Mouse (Mus musculus) ES-E14 (cell line): ENCODE results near the gene Ddx58. TPM values are rescaled to one million over a fixed set of nuclear protein-coding genes. Genes with fewer than 3 reads are reported as not detected.
A peak's percentile ranks its signal among the peaks of the same experiment; 100 is the strongest.

ENCODE experiments used
- DNase-seq: peaks from one replicate; pipeline ENCODE4 v3.0.0-alpha.2; 2013; ENCODE audit warnings: low read depth, low spot score
- H3K27ac ChIP-seq: 2 replicates; pipeline ENCODE4 v1.5.1; 2012; ENCODE audit warnings: low read depth, mild to moderate bottlenecking, low read length, moderate library complexity, mixed read lengths; ENCODE audit not compliant: poor library complexity, insufficient read depth, severe bottlenecking
- H3K36me3 ChIP-seq: 2 replicates; pipeline ENCODE4 v1.6.1; 2012; ENCODE audit warnings: mild to moderate bottlenecking, low read length, moderate library complexity, mixed read lengths; ENCODE audit not compliant: control insufficient read depth, poor library complexity, insufficient read depth, severe bottlenecking
- H3K4me1 ChIP-seq, 2 experiments: fragments of 150-350 bp in 1 of 2; sonication (generic) in 1 of 2; 2 replicates each; pipeline ENCODE4 v1.6.1; 2012; ENCODE audit warnings: low read length in 2 of 2, mild to moderate bottlenecking in 1 of 2, mixed read lengths in 1 of 2; ENCODE audit not compliant: control insufficient read depth in 2 of 2, insufficient read depth in 2 of 2, poor library complexity in 1 of 2
- H3K4me3 ChIP-seq, 2 experiments: fragments of 150-350 bp in 1 of 2; sonication (generic) in 1 of 2; 2 replicates each; pipeline ENCODE4 v1.5.1; 2012; ENCODE audit warnings: low read length in 2 of 2, low read depth in 1 of 2, mild to moderate bottlenecking in 1 of 2, mixed read lengths in 1 of 2; ENCODE audit not compliant: insufficient read depth in 1 of 2, poor library complexity in 1 of 2, severe bottlenecking in 1 of 2
- H3K9ac ChIP-seq: 2 replicates; pipeline ENCODE4 v1.6.1; 2012; ENCODE audit warnings: low read depth, mild to moderate bottlenecking, low read length, mixed read lengths; ENCODE audit not compliant: poor library complexity, insufficient read depth, severe bottlenecking
- H3K9me3 ChIP-seq: fragments of 150-350 bp; sonication (generic); 2 replicates; pipeline ENCODE4 v1.6.1; 2012; ENCODE audit warnings: low read depth, mild to moderate bottlenecking, low read length; ENCODE audit not compliant: control insufficient read depth, insufficient read depth
- HCFC1 ChIP-seq: IDR thresholded peaks from 2 replicates; pipeline ENCODE4 v1.6.1; 2012; ENCODE audit warnings: low read length, inconsistent platforms, borderline replicate concordance; ENCODE audit not compliant: insufficient read depth
- MAFK ChIP-seq: IDR thresholded peaks from 2 replicates; pipeline ENCODE4 v1.6.1; 2014; ENCODE audit warnings: mild to moderate bottlenecking, low read depth, low read length, inconsistent platforms; ENCODE audit not compliant: insufficient read depth
- ZC3H11A ChIP-seq: IDR thresholded peaks from 2 replicates; pipeline ENCODE4 v1.6.1; 2012; ENCODE audit warnings: low read depth, mild to moderate bottlenecking, inconsistent platforms, low read length, borderline replicate concordance
- ZNF384 ChIP-seq: IDR thresholded peaks from 2 replicates; pipeline ENCODE4 v1.6.1; 2012; ENCODE audit warnings: low read depth, low read length, inconsistent platforms
- in situ Hi-C, 2 experiments: fragments of 600-800 bp; cut with MboI; formaldehyde crosslinking; loops; one replicate each; pipeline ENCODE4 v1.15.1; 2025; ENCODE audit warnings: low sequenced_read_pairs in 2 of 2, inconsistent platforms in 1 of 2; ENCODE audit not compliant: unreplicated experiment in 2 of 2
- total RNA-seq: library from RNA; depleted of rRNA; stranded (reverse); fragments of 300-350 nt; gene quantifications from 2 replicates; pipeline ENCODE4 v1.2.3, GENCODE M21; 2012

The Ddx58 gene
- total RNA-seq, 1 experiment, result 19.0 TPM

- in situ Hi-C loops, result loop anchor here in 1 of 2 experiments (25.0 kb wide), 1 partner anchor 408 kb away; no protein-coding TSS in a partner anchor
Measured at GRCm38 (mm10) chr4:40279276-40279900, 39.8 kb upstream of the Ddx58 start, which contains the start of gene Ndufb6. TSS of gene Ndufb6 (minus strand) at chr4:40279421.

DNA sequence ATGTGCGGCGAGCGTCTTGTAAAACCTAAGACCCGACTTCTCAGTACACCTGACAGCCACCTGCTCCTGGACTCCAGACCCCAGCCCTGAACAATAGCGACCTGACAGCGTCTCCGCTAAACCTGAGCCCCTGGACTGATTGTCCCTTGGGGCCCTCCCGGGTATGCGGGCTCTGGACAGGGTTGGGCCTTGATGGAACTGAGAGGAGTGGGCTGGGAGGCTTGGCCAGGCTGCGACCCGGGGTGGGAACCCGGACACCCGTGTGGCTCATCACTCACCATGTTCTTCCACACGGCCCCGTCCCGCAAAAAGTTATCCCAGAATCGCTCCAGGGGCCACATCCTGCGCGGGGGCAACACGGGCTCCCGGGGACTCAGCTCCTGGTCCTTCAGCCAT lies 39.2 kb upstream of the Ddx58 start:
- peak overlapping the region; percentile 75 for H3K9ac ChIP-seq
- peak overlapping the region; percentile 89 to 90 for H3K4me3 ChIP-seq
- in situ Hi-C loops, result loop anchor here in 1 of 2 experiments (25.0 kb wide), 1 partner anchor 408 kb away; no protein-coding TSS in a partner anchor
- no peaks in the 10 kb centered on the region for H3K9me3 ChIP-seq
- H3K4me1 ChIP-seq, result 0 out of 4 replicates have a peak, but pooled peaks cover 0 to 2% of the 10 kb centered on the region in 2 experiments
- H3K36me3 ChIP-seq, result no peaks in the 10 kb centered on the region
- TF ChIP-seq HCFC1, result no peak
- no peak for TF ChIP-seq MAFK
- no peak for TF ChIP-seq ZNF384
- no peak for TF ChIP-seq ZC3H11A
- no peak overlapping the region for H3K27ac ChIP-seq
- DNase-seq, result no peak

More at GRCm38 (mm10) chr4:40279276-40279900, 39.8 kb upstream of the Ddx58 start, which contains the start of gene Ndufb6:
- Histone ChIP-seq H3K9me3 (no peaks in the 10 kb centered on the region), H3K4me3 (peak within 1 kb of the TSS; percentile 89 to 90), H3K4me1 (0 out of 4 replicates have a peak, but pooled peaks cover 0 to 2% of the 10 kb centered on the region in 2 experiments), H3K27ac (peak within 1 kb of the TSS; percentile 30; the same call in 1 of the 2 replicates), H3K36me3 (no peaks in the 10 kb centered on the region), H3K9ac (peak within 1 kb of the TSS; percentile 75)
- TF ChIP-seq MAFK (no peak), HCFC1 (peak; percentile 76; the same call in 1 of the 2 replicates), ZC3H11A (no peak)
- DNase-seq, result peak; percentile 92

GRCm38 (mm10) chr4:40269430-40270032 lies 29.9 kb upstream of the Ddx58 start, which contains the start of the genes Smim27 and Topors:
TSS of gene Smim27 (plus strand) at chr4:40269579.
TSS of gene Topors (minus strand) at chr4:40269850.
- Histone ChIP-seq H3K36me3 (peaks cover 21% of the 10 kb centered on the region), H3K9ac (peak within 1 kb of the TSS; percentile 92), H3K27ac (peak within 1 kb of the TSS; percentile 94), H3K9me3 (no peaks in the 10 kb centered on the region), H3K4me1 (peaks cover 0 to 3% of the 10 kb centered on the region in 2 experiments; a peak in 2 of 4 replicates), H3K4me3 (peak within 1 kb of the TSS; percentile 74 to 86)
- in situ Hi-C loops, result no loop called here
- peak; percentile 97 for DNase-seq
- TF ChIP-seq ZC3H11A (no peak), HCFC1 (peak; percentile 69; the same call in 1 of the 2 replicates)

- peak overlapping the region; percentile 92 for H3K9ac ChIP-seq
- in situ Hi-C loops, result no loop called here
Measured at GRCm38 (mm10) chr4:40268835-40269234, 29.2 kb upstream of the Ddx58 start.

More at GRCm38 (mm10) chr4:40268835-40269234, 29.2 kb upstream of the Ddx58 start:
- TF ChIP-seq ZNF384 (no peak), MAFK (no peak), HCFC1 (peak; percentile 10; the same call in 1 of the 2 replicates)
- Histone ChIP-seq H3K4me1 (peaks cover 0 to 3% of the 10 kb centered on the region in 2 experiments; a peak in 2 of 4 replicates), H3K27ac (peak overlapping the region; percentile 67), H3K4me3 (peak overlapping the region; percentile 74 to 86), H3K9me3 (no peaks in the 10 kb centered on the region), H3K36me3 (peaks cover 21% of the 10 kb centered on the region)
- DNase-seq, result no peak
